ENCODE assay signal across 22 mouse cellular contexts in the genomic region with DNA sequence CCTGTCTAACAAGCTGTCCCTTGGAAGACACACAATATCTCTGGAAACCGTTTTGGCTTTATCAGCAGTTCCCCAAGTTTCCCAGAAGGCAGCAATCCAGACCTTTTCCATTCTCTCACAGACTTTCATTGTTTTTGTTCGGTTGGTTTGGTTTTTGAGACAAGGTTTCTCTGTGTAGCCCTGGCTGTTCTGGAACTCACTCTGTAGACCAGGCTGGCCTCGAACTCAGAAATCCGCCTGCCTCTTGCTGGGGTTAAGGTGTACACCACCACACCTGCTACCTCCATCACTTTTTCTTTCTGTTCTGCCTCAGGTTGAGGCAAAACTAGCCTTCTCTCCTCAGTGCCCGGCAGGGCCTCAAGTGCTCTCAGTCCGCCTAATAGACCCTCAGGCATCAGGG. TPM values are rescaled to one million over a fixed set of nuclear protein-coding genes. Genes with fewer than 3 reads are reported as not detected.
A peak's percentile ranks its signal among the peaks of the same experiment; 100 is the strongest.
DNase-seq lines count a peak whose midpoint lies in the region; ATAC-seq lines count a peak whose summit lies in the region.
"Had no signal": no experiment of that assay in that cellular context is flagged by ENCODE, and none has a peak within 500 bp of the region (broad histone marks: within the 10 kb centered on the region; RNA-seq: fewer than 3 reads in every experiment).

No protein-coding gene starts in this region.

- ATAC-seq in heart, embryonic 11.5 days (replicated peaks; ENCODE audit: insufficient number of reproducible peaks, low FRiP score, low TSS enrichment): no peak
- ATAC-seq in heart, embryonic 16.5 days (replicated peaks; ENCODE audit: extremely low read depth, insufficient read depth, low FRiP score): no peak
- no peak for ATAC-seq in activated CD4-positive, CD25-positive, alpha-beta regulatory T cell, adult 4 months
- ATAC-seq: forebrain, postnatal 0 days; hindbrain, embryonic 16.5 days; intestine, embryonic 16.5 days had no signal

- no peaks in the 10 kb centered on the region; the same call in 1 of the 2 replicates for H3K4me1 ChIP-seq in heart, embryonic 11.5 days (ENCODE audit: control insufficient read depth, insufficient read depth, low read length)
- H3K4me1 ChIP-seq in heart, embryonic 16.5 days (ENCODE audit: control insufficient read depth, insufficient read depth, low read length): no peaks in the 10 kb centered on the region
- H3K4me1 ChIP-seq: embryonic facial prominence, embryonic 13.5 days; stomach, embryonic 15.5 days had no signal

- peak overlapping the region; percentile 79; the same call in 1 of the 2 replicates for H3K27ac ChIP-seq in heart, embryonic 11.5 days (ENCODE audit: low read depth, low read length)
- peak overlapping the region; percentile 62 for H3K27ac ChIP-seq in heart, embryonic 16.5 days (ENCODE audit: low read length)
- H3K27ac ChIP-seq: embryonic facial prominence, embryonic 13.5 days; gastrocnemius, adult 2 months; kidney, embryonic 15.5 days; limb, embryonic 13.5 days; stomach, embryonic 15.5 days had no signal

- H3K36me3 ChIP-seq in heart, embryonic 11.5 days (ENCODE audit: control insufficient read depth, insufficient read depth, low read length): no peaks in the 10 kb centered on the region
- H3K36me3 ChIP-seq in heart, embryonic 16.5 days (ENCODE audit: control insufficient read depth, insufficient read depth): peaks cover 3% of the 10 kb centered on the region; the same call in 1 of the 2 replicates

- H3K4me3 ChIP-seq in heart, embryonic 11.5 days (ENCODE audit: low read depth, low read length): no peak overlapping the region
- no peak overlapping the region for H3K4me3 ChIP-seq in heart, embryonic 16.5 days (ENCODE audit: low read length)
- H3K4me3 ChIP-seq: embryonic facial prominence, embryonic 13.5 days; gastrocnemius, adult 2 months; kidney, embryonic 15.5 days; limb, embryonic 13.5 days; stomach, embryonic 15.5 days had no signal

- no peaks in the 10 kb centered on the region for H3K27me3 ChIP-seq in heart, embryonic 11.5 days (ENCODE audit: control insufficient read depth, insufficient read depth, low read length)
- no peaks in the 10 kb centered on the region for H3K27me3 ChIP-seq in heart, embryonic 16.5 days (ENCODE audit: control insufficient read depth, insufficient read depth, low read length)
- H3K27me3 ChIP-seq: embryonic facial prominence, embryonic 13.5 days; kidney, embryonic 15.5 days; limb, embryonic 13.5 days; stomach, embryonic 15.5 days had no signal

- no peak for DNase-seq in heart, postnatal 4 days
- peak; percentile 19 for DNase-seq in lung, postnatal 10 days
- DNase-seq in lung, adult 18-20 months: no peak
- no peak for DNase-seq in gastrocnemius, postnatal 10 days
- DNase-seq: adrenal gland, postnatal 10 days; B cell, adult 2 months; cerebellum, adult 9-11 months; forebrain, postnatal 0 days; gastrocnemius, adult 2 months; lung, embryonic 14.5 days; retina, postnatal 1 day; thymus, adult 2 months had no signal

- H3K9ac ChIP-seq in heart, embryonic 11.5 days (ENCODE audit: low read depth, low read length): no peak overlapping the region
- no peak overlapping the region for H3K9ac ChIP-seq in heart, embryonic 16.5 days (ENCODE audit: low read length)
- H3K9ac ChIP-seq: embryonic facial prominence, embryonic 13.5 days; forebrain, postnatal 0 days; kidney, embryonic 15.5 days; limb, embryonic 13.5 days; lung, embryonic 14.5 days; stomach, embryonic 15.5 days had no signal

- no peaks in the 10 kb centered on the region for H3K9me3 ChIP-seq in heart, embryonic 11.5 days (replicated peaks; ENCODE audit: control insufficient read depth, low read length)
- no peaks in the 10 kb centered on the region for H3K9me3 ChIP-seq in heart, embryonic 16.5 days (replicated peaks; ENCODE audit: control insufficient read depth, low read length)
- H3K9me3 ChIP-seq: embryonic facial prominence, embryonic 13.5 days; kidney, embryonic 15.5 days; limb, embryonic 13.5 days; stomach, embryonic 15.5 days had no signal

- WGBS in heart, embryonic 11.5 days (ENCODE audit: insufficient replicate concordance): 56% methylated on average over 6 of the region's 6 CpGs
- WGBS in heart, embryonic 16.5 days: 54% methylated on average over 6 of the region's 6 CpGs

- no peak overlapping the region for H3K4me2 ChIP-seq in heart, embryonic 11.5 days
- H3K4me2 ChIP-seq in heart, embryonic 16.5 days (ENCODE audit: low read depth, low read length): no peak overlapping the region
- H3K4me2 ChIP-seq: embryonic facial prominence, embryonic 13.5 days; kidney, embryonic 15.5 days; limb, embryonic 13.5 days; lung, embryonic 14.5 days; midbrain, embryonic 11.5 days; stomach, embryonic 15.5 days had no signal

RNA-seq across cellular contexts. Expression of gene Zkscan17, which starts 12.2 kb away (rescaled TPM):
- 12.8 and 15.0 TPM in 2 replicates for polyA plus RNA-seq in heart, embryonic 11.5 days (2014; fragmentation: Nextera tagmentation; extraction: Ambion mirVana)
- total RNA-seq in heart, postnatal 4 days (2021): 10 to 100 TPM; 25.1 to 25.4 TPM
- 14.7 and 15.0 TPM in 2 replicates for polyA plus RNA-seq in heart, embryonic 16.5 days (2015; fragmentation: Nextera tagmentation; extraction: Ambion mirVana)
- polyA plus RNA-seq in activated CD4-positive, CD25-positive, alpha-beta regulatory T cell, adult 4 months (2017; shearing (Covaris generic)): 10 to 100 TPM in 1 of 2 experiments, 1 to 10 TPM in 1; 7.9 to 11.4 TPM
- total RNA-seq in gastrocnemius, postnatal 10 days (2021): 10 to 100 TPM; 14.5 to 14.9 TPM

RNA-seq across cellular contexts. Expression of gene Nlrp3, which starts 27.0 kb away (rescaled TPM):
- 0.16 TPM in 1 of 2 replicates, not detected in the other for polyA plus RNA-seq in heart, embryonic 11.5 days (2014; fragmentation: Nextera tagmentation; extraction: Ambion mirVana)
- under 1 TPM; 0.18 to 0.31 TPM for total RNA-seq in heart, postnatal 4 days (2021)
- polyA plus RNA-seq in heart, embryonic 16.5 days (2015; fragmentation: Nextera tagmentation; extraction: Ambion mirVana): 0.07 and 0.35 TPM in 2 replicates
- polyA plus RNA-seq in activated CD4-positive, CD25-positive, alpha-beta regulatory T cell, adult 4 months (2017; shearing (Covaris generic)): not detected
- under 1 TPM; 0.28 to 0.45 TPM for total RNA-seq in gastrocnemius, postnatal 10 days (2021)
- polyA plus RNA-seq: midbrain, embryonic 11.5 days had no signal

RNA-seq across cellular contexts. Expression of gene Zfp867, which starts 42.1 kb away (rescaled TPM):
- polyA plus RNA-seq in heart, embryonic 11.5 days (2014; fragmentation: Nextera tagmentation; extraction: Ambion mirVana): 5.8 and 6.2 TPM in 2 replicates
- total RNA-seq in heart, postnatal 4 days (2021): 1 to 10 TPM; 6.1 to 6.2 TPM
- polyA plus RNA-seq in heart, embryonic 16.5 days (2015; fragmentation: Nextera tagmentation; extraction: Ambion mirVana): 6.1 and 7.0 TPM in 2 replicates
- polyA plus RNA-seq in activated CD4-positive, CD25-positive, alpha-beta regulatory T cell, adult 4 months (2017; shearing (Covaris generic)): 1 to 10 TPM; 4.8 to 6.9 TPM
- total RNA-seq in gastrocnemius, postnatal 10 days (2021): 1 to 10 TPM; 4.1 to 4.2 TPM
